Mouse (Mus musculus) Patski (cell line): ENCODE results near the gene Ptgdr2. TPM values are rescaled to one million over a fixed set of nuclear protein-coding genes. Genes with fewer than 3 reads are reported as not detected.

Experiments used
- ATAC-seq: fragments of 100-300 bp; one replicate; pipeline ENCODE4 v1.8.0; 2021
- CTCF ChIA-PET: fragments of 350-600 bp; sonication (Branson Sonifier 250); formaldehyde crosslinking; loops from one replicate; lab custom pipeline; 2022; ENCODE audit warnings: inconsistent platforms; lab: Charles Lee
- POLR2A ChIA-PET: fragments of 350-600 bp; sonication (Branson Sonifier 250); formaldehyde crosslinking; loops from one replicate; lab custom pipeline; 2022; ENCODE audit warnings: antibody characterized with exemption, inconsistent platforms; lab: Charles Lee
- DNase-seq: peaks from one replicate; pipeline ENCODE4 v3.0.0-alpha.2; 2011; ENCODE audit warnings: low read depth, low spot score
- H3K27me3 ChIP-seq: fragments of 371-371 bp; one replicate; pipeline ENCODE4 v1.5.1; 2021
- CTCF ChIP-seq: fragments of 100-300 bp; IDR thresholded peaks from one replicate; pipeline ENCODE4 v1.5.1; 2021
- in situ Hi-C: fragments of 300-500 bp; cut with MboI; formaldehyde crosslinking; loops from 3 replicates; pipeline ENCODE4 v1.11.1; 2018; ENCODE audit warnings: low pct_unique_long_range_greater_than_20kb, mixed read lengths
- polyA plus RNA-seq: library from polyadenylated mRNA; unstranded; gene quantifications from one replicate; pipeline ENCODE4 v1.2.3, GENCODE M21; 2021

Gene Ptgdr2
- polyA plus RNA-seq, 1 experiment from 2014 or later = 0.21 TPM

- POLR2A ChIA-PET = no interaction called here
- in situ Hi-C loops = no loop called here
- no peak for ATAC-seq
- peaks cover 41% of the 10 kb centered on the region for H3K27me3 ChIP-seq
- no peak for TF ChIP-seq CTCF
- no peak for DNase-seq
- CTCF ChIA-PET = interaction anchor here (1.2 kb wide), 1 partner anchor 62 kb away, joined by 3 read pairs; no protein-coding TSS in a partner anchor
Measured at GRCm38 (mm10) chr19:10970457-10970856, 33.5 kb downstream of the Ptgdr2 start.

GRCm38 (mm10) chr19:10972660-10973059 is 35.7 kb downstream of the Ptgdr2 start:
- H3K27me3 ChIP-seq = peaks cover 25% of the 10 kb centered on the region
- no peak for TF ChIP-seq CTCF
- POLR2A ChIA-PET = no interaction called here
- DNase-seq = no peak
- CTCF ChIA-PET = no interaction called here
- no peak for ATAC-seq
- in situ Hi-C loops = no loop called here

GRCm38 (mm10) chr19:10973187-10973586 is 36.2 kb downstream of the Ptgdr2 start:
- ATAC-seq (no peak), DNase-seq (no peak)
- TF ChIP-seq CTCF = no peak
- ChIA-PET POLR2A (no interaction called here), CTCF (no interaction called here)
- in situ Hi-C loops = no loop called here
- H3K27me3 ChIP-seq = peaks cover 20% of the 10 kb centered on the region

- CTCF ChIA-PET = interaction anchor here (1.1 to 1.4 kb wide), 3 partner anchors 15 to 66 kb away, joined by 3 to 5 read pairs (median 3); no protein-coding TSS in a partner anchor
- no peak for TF ChIP-seq CTCF
- POLR2A ChIA-PET = no interaction called here
- peaks cover 10% of the 10 kb centered on the region for H3K27me3 ChIP-seq
- no peak for DNase-seq
- ATAC-seq = no peak
- in situ Hi-C loops = no loop called here
Measured at GRCm38 (mm10) chr19:10974238-10974865, 37.4 kb downstream of the Ptgdr2 start, which contains the start of gene Ms4a10. Ms4a10 (minus strand) TSS chr19:10974670.

GRCm38 (mm10) chr19:10975187-10975586 is 38.2 kb downstream of the Ptgdr2 start:
- ChIA-PET POLR2A (no interaction called here), CTCF (interaction anchor here (1.1 to 1.4 kb wide), 4 partner anchors 10 to 67 kb away, joined by 3 to 5 read pairs (median 4); no protein-coding TSS in a partner anchor)
- DNase-seq (no peak), ATAC-seq (no peak)
- no peak for TF ChIP-seq CTCF
- peaks cover 10% of the 10 kb centered on the region for H3K27me3 ChIP-seq
- in situ Hi-C loops = no loop called here

GRCm38 (mm10) chr19:10976318-10976717 is 39.4 kb downstream of the Ptgdr2 start:
- TF ChIP-seq CTCF = peak; percentile 82
- POLR2A ChIA-PET = no interaction called here
- ATAC-seq (peak; percentile 5), DNase-seq (no peak)
- in situ Hi-C loops = no loop called here
- CTCF ChIA-PET = interaction anchor here (0.7 to 1.7 kb wide), 9 partner anchors 8 to 381 kb away, joined by 3 to 5 read pairs (median 3); no protein-coding TSS in a partner anchor
- peaks cover 9% of the 10 kb centered on the region for H3K27me3 ChIP-seq

- peak; percentile 74 for ATAC-seq
- no peak for DNase-seq
- in situ Hi-C loops = no loop called here
- no peaks in the 10 kb centered on the region for H3K27me3 ChIP-seq
- ChIA-PET CTCF (interaction anchor here (0.7 to 2.2 kb wide), 18 partner anchors 9 to 475 kb away, joined by 3 to 15 read pairs (median 4); no protein-coding TSS in a partner anchor), POLR2A (interaction anchor here (0.7 kb wide), 1 partner anchor 334 kb away, joined by 4 read pairs; no protein-coding TSS in a partner anchor)
- TF ChIP-seq CTCF = peak; percentile 85
Measured at GRCm38 (mm10) chr19:10979184-10980168, 42.5 kb downstream of the Ptgdr2 start.

- ChIA-PET POLR2A (no interaction called here), CTCF (interaction anchor here (1.1 to 2.2 kb wide), 6 partner anchors 8 to 316 kb away, joined by 3 to 15 read pairs (median 6); no protein-coding TSS in a partner anchor)
- TF ChIP-seq CTCF = no peak
- ATAC-seq (no peak), DNase-seq (no peak)
- no peaks in the 10 kb centered on the region for H3K27me3 ChIP-seq
- in situ Hi-C loops = no loop called here
Measured at GRCm38 (mm10) chr19:10980210-10980609, 43.2 kb downstream of the Ptgdr2 start.

GRCm38 (mm10) chr19:10983146-10983545 is 46.2 kb downstream of the Ptgdr2 start:
- TF ChIP-seq CTCF = peak; percentile 54
- H3K27me3 ChIP-seq = no peaks in the 10 kb centered on the region
- POLR2A ChIA-PET = no interaction called here
- DNase-seq = no peak
- CTCF ChIA-PET = interaction anchor here (0.8 to 1.9 kb wide), 7 partner anchors 9 to 160 kb away, joined by 3 to 6 read pairs (median 3); partner anchors contain the start of gene Ms4a15
- no peak for ATAC-seq
- in situ Hi-C loops = no loop called here

GRCm38 (mm10) chr19:10984551-10984950 is 47.6 kb downstream of the Ptgdr2 start:
- ChIA-PET POLR2A (no interaction called here), CTCF (interaction anchor here (1.5 kb wide), 1 partner anchor 17 kb away, joined by 3 read pairs; no protein-coding TSS in a partner anchor)

More at GRCm38 (mm10) chr19:10984551-10984950, 47.6 kb downstream of the Ptgdr2 start:
- in situ Hi-C loops = no loop called here
- no peak for TF ChIP-seq CTCF
- no peaks in the 10 kb centered on the region for H3K27me3 ChIP-seq
- no peak for DNase-seq
- ATAC-seq = no peak
